Mouse (Mus musculus) heart, embryonic 13.5 days (tissue): Measurements from ENCODE around the gene Glmp. TPM values are rescaled to one million over a fixed set of nuclear protein-coding genes. Genes with fewer than 3 reads are reported as not detected.
"Not testable (repeated sequence)": the region's sequence is repeated elsewhere in the genome, so short reads cannot be mapped to it uniquely, and the experiment has no call there.

Experiments
- ATAC-seq: fragments of 200-750 bp; cut with Nextera tagmentation; 2 replicates; pipeline ENCODE4 v1.8.0; 2017; ENCODE audit warnings: moderate TSS enrichment; ENCODE audit not compliant: insufficient number of reproducible peaks, low FRiP score, low TSS enrichment; ENCODE audit errors: extremely low read depth
- H3K27ac ChIP-seq: fragments of 300-500 bp; sonication (generic); replicated peaks from 2 replicates; pipeline ENCODE4 v1.5.1; 2015; ENCODE audit warnings: moderate library complexity, mild to moderate bottlenecking, inconsistent platforms
- H3K27me3 ChIP-seq: fragments of 300-500 bp; sonication (generic); replicated peaks from 2 replicates; pipeline ENCODE4 v1.6.1; 2015; ENCODE audit warnings: mild to moderate bottlenecking, inconsistent platforms
- H3K36me3 ChIP-seq: fragments of 300-500 bp; sonication (generic); 2 replicates; pipeline ENCODE4 v1.6.1; 2015; ENCODE audit warnings: mild to moderate bottlenecking, inconsistent platforms
- H3K4me1 ChIP-seq: fragments of 300-500 bp; sonication (generic); 2 replicates; pipeline ENCODE4 v1.6.1; 2015; ENCODE audit warnings: inconsistent platforms
- H3K4me2 ChIP-seq: fragments of 300-500 bp; sonication (generic); 2 replicates; pipeline ENCODE4 v1.6.1; 2015; ENCODE audit warnings: inconsistent platforms, mild to moderate bottlenecking, moderate library complexity
- H3K4me3 ChIP-seq: fragments of 300-500 bp; sonication (generic); 2 replicates; pipeline ENCODE4 v1.5.1; 2015; ENCODE audit warnings: moderate library complexity, mild to moderate bottlenecking, inconsistent platforms
- H3K9ac ChIP-seq: fragments of 300-500 bp; sonication (generic); 2 replicates; pipeline ENCODE4 v1.6.1; 2015; ENCODE audit warnings: inconsistent platforms, mild to moderate bottlenecking, moderate library complexity
- H3K9me3 ChIP-seq: fragments of 300-500 bp; sonication (generic); 2 replicates; pipeline ENCODE4 v1.6.1; 2016; ENCODE audit warnings: inconsistent platforms
- WGBS: fragments of 180-500 bp; shearing (Covaris S2); methylation state at CpG from one replicate; pipeline ENCODE4 v1.1.7; 2015; ENCODE audit warnings: mixed read lengths; 5-methylcytosine and 5-hydroxymethylcytosine counted together
- polyA plus RNA-seq: library from polyadenylated mRNA; unstranded; fragments of >200 nt; fragmentation: Nextera tagmentation; extraction: Ambion mirVana; gene quantifications from 2 replicates; pipeline ENCODE4 v1.2.1, GENCODE M21; 2015

Glmp gene
- polyA plus RNA-seq, 1 experiment from 2014 or later = 160 TPM

DNA sequence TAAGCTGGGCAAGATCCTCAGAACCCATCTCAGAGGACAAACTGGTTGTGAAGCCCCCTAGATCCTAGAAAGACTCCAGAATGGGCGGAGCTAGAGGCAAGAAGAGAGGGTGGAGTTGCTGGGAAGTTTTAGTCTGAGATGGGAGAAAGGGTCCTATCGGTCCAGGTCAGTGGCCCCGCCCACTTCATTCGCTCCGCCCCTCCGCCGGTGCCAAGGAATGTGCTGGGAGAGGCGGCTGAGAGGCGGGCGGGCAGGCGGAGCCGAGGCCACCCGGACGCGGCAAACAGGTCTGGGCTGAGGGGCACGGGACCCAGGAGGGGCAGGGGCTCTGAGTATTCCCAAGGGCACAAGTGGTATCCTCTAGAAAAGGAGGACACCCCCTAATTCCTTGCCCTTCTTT, 39.5 kb downstream of the Glmp start, which contains the start of gene Paqr6:
TSS of gene Paqr6 (plus strand) at position 248 of the 400 bp plus-strand sequence.
- Histone ChIP-seq H3K27me3 (peaks cover 24% of the 10 kb centered on the region), H3K9ac (peak within 1 kb of the TSS; percentile 33), H3K4me2 (peak within 1 kb of the TSS; percentile 63), H3K27ac (peak within 1 kb of the TSS; percentile 64), H3K4me1 (peaks cover 49% of the 10 kb centered on the region), H3K9me3 (no peaks in the 10 kb centered on the region), H3K4me3 (peak within 1 kb of the TSS; percentile 31), H3K36me3 (peaks cover 39% of the 10 kb centered on the region)
- ATAC-seq = no peak; the same call in 1 of the 2 replicates
- 3% methylated on average over 16 of the region's 16 CpGs for WGBS

GRCm38 (mm10) chr3:88365705-88366361, 41.0 kb downstream of the Glmp start:
- Histone ChIP-seq H3K36me3 (peaks cover 24% of the 10 kb centered on the region), H3K4me2 (no peak overlapping the region), H3K27me3 (peaks cover 24% of the 10 kb centered on the region), H3K9me3 (peaks cover 8% of the 10 kb centered on the region), H3K4me3 (no peak overlapping the region), H3K27ac (no peak overlapping the region), H3K4me1 (peaks cover 34% of the 10 kb centered on the region), H3K9ac (no peak overlapping the region)
- ATAC-seq = no peak
- WGBS = 33% methylated on average over 34 of the region's 34 CpGs

DNA sequence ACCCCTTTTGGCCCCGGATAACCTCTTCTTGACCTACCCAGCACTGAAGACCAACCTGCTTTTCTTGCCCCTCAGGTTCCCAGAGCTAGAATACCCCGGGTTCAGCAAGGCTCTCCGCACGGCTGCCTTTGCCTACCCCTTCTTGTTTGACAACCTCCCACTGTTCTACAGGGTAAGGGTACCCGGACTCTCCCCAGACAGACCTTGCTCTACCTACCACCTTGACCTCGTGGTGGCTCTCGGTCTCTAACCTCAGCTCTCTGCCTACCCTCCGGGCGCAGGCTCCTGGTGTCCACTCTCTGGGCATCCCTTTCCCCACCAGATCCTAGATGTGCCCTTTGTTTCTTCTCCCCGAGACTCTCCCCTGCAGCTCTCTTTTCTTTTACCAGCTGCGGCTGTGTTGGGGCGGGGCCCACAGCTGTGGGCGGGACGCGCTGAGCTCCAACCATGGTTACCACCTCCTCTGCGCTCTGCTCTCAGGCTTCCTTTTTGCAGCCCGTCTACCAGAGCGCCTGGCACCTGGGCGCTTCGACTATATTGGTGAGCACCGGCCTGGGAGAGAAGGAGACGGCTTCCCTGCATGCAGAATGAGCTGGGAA, 42.1 kb downstream of the Glmp start:
- not testable (repeated sequence) for ATAC-seq, H3K27ac ChIP-seq, H3K9me3 ChIP-seq, H3K9ac ChIP-seq
- WGBS = 12% methylated on average over 22 of the region's 22 CpGs
- Histone ChIP-seq H3K27me3 (peaks cover 24% of the 10 kb centered on the region), H3K4me3 (peak overlapping the region; percentile 34), H3K36me3 (peaks cover 13% of the 10 kb centered on the region), H3K4me2 (peak overlapping the region; percentile 59), H3K4me1 (peaks cover 33% of the 10 kb centered on the region)

GRCm38 (mm10) chr3:88367517-88367916, 42.7 kb downstream of the Glmp start:
- H3K27ac ChIP-seq, H3K4me2 ChIP-seq, H3K36me3 ChIP-seq, ATAC-seq, H3K4me3 ChIP-seq, H3K9ac ChIP-seq, H3K9me3 ChIP-seq: not testable (repeated sequence)
- WGBS = 33% methylated on average over 4 of the region's 7 CpGs
- H3K4me1 ChIP-seq = peaks cover 29% of the 10 kb centered on the region
- peaks cover 24% of the 10 kb centered on the region for H3K27me3 ChIP-seq

- H3K36me3 ChIP-seq, ATAC-seq, H3K27ac ChIP-seq, H3K4me2 ChIP-seq, H3K4me3 ChIP-seq, H3K9me3 ChIP-seq, H3K9ac ChIP-seq: not testable (repeated sequence)
- WGBS = 66% methylated on average over 7 of the region's 7 CpGs
- Histone ChIP-seq H3K27me3 (peaks cover 24% of the 10 kb centered on the region), H3K4me1 (peaks cover 19% of the 10 kb centered on the region)
Observed at GRCm38 (mm10) chr3:88368511-88368910, 43.7 kb downstream of the Glmp start.

DNA sequence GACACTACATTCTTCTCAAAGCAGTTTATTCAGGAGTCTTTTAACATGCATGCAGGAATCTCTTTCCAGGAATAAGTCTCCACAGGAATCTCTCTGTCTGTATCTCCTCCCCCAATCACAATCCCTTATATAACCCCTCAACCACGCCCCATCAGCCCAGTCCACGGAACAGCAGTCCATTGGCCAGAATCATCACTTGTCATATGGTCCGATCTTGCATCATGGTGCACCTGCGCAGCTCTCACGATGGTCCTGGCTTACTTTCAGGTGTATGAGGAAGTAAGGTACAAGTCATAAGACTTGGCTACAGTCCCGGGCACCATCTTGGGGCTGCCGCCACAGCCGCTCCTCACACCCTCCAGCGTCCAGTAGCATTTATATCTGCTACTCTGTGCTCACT, 47.8 kb downstream of the Glmp start, which contains the start of gene Bglap3:
TSS of gene Bglap3 (minus strand) at position 101 of the 400 bp plus-strand sequence.
- ATAC-seq, H3K9ac ChIP-seq, H3K4me3 ChIP-seq, H3K27me3 ChIP-seq, H3K4me2 ChIP-seq, H3K9me3 ChIP-seq, H3K27ac ChIP-seq, H3K4me1 ChIP-seq, H3K36me3 ChIP-seq: not testable (repeated sequence)
- 84% methylated on average over 9 of the region's 9 CpGs for WGBS

DNA sequence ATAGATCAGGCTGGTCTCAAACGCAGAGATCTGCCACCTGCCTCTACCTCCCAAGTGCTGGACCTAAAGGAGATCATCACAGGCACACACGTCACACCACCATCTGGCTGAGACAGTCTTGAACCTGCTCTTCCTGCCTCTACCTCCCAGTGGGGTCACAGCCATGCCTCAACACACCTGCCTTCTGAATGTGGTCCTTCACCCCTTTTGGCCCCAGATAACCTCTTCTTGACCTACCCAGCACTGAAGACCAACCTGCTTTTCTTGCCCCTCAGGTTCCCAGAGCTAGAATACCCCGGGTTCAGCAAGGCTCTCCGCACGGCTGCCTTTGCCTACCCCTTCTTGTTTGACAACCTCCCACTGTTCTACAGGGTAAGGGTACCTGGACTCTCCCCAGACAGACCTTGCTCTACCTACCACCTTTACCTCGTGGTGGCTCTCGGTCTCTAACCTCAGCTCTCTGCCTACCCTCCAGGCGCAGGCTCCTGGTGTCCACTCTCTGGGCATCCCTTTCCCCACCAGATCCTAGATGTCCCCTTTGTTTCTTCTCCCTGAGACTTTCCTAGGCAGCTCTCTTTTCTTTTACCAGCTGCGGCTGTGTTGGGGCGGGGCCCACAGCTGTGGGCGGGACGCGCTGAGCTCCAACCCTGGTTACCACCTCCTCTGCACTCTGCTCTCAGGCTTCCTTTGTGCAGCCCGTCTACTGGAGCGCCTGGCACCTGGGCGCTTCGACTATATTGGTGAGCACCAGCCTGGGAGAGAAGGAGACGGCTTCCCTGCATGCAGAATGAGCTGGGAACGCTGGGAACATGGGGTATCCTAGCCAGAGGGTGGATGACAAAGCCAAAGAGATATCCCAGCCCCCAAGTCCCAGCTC, 51.2 kb downstream of the Glmp start:
- ATAC-seq, H3K4me1 ChIP-seq, H3K36me3 ChIP-seq, H3K27ac ChIP-seq, H3K27me3 ChIP-seq, H3K9me3 ChIP-seq: not testable (repeated sequence)
- peak overlapping the region; percentile 25 for H3K4me3 ChIP-seq
- H3K9ac ChIP-seq = peak overlapping the region; percentile 67; the same call in 1 of the 2 replicates
- WGBS = 15% methylated on average over 19 of the region's 19 CpGs
- peak overlapping the region; percentile 62 for H3K4me2 ChIP-seq

DNA sequence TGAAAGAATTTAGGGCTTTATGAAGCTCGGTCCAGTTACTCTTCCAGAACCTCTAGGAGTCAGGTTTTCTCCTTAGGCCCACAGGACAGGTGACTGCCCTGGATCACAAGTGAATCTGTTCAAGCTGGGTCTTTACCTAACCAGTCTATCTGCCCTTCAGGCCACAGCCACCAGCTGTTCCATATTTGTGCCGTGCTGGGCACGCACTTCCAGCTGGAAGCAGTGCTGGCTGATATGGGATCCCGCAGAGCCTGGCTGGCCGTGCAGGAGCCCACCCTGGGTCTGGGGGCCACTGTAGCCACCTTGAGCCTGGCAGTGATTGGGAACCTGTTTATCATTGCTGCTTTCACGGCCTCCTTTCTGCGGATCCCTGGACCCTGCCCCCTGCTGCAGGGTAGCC, 51.8 kb downstream of the Glmp start:
- not testable (repeated sequence) for H3K9me3 ChIP-seq, H3K27ac ChIP-seq, H3K4me1 ChIP-seq, H3K27me3 ChIP-seq, H3K9ac ChIP-seq, H3K36me3 ChIP-seq, ATAC-seq
- 25% methylated on average over 5 of the region's 7 CpGs for WGBS
- Histone ChIP-seq H3K4me3 (peak overlapping the region; percentile 25), H3K4me2 (peak overlapping the region; percentile 62)

DNA sequence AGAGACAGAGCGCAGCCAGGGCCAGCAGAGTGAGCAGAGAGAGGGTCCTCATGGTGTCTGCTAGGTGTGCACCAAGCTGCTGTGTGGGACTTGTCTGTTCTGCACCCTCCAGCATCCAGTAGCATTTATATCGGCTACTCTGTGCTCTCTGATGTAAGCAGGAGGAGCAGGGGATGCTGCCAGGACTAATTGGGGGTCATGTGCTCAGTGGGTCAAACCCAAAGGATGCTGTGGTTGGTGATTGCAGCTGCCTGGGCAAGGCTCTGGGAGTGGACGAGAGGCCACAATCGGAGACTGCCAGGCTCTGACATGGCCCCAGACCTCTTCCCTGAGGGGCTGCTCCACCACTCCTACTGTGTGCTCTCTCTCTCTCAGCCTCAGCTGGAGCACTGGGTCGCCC, 53.8 kb downstream of the Glmp start, which contains the start of gene Bglap2:
TSS of gene Bglap2 (minus strand) at position 101 of the 400 bp plus-strand sequence.
- WGBS = 67% methylated on average over 5 of the region's 5 CpGs
- ATAC-seq, H3K4me2 ChIP-seq, H3K9ac ChIP-seq, H3K9me3 ChIP-seq, H3K36me3 ChIP-seq, H3K27me3 ChIP-seq, H3K27ac ChIP-seq, H3K4me3 ChIP-seq: not testable (repeated sequence)
- peaks cover 10% of the 10 kb centered on the region; the same call in 1 of the 2 replicates for H3K4me1 ChIP-seq
